8 mouse cellular contexts compared by ENCODE assay signal in genomic region chrX:75672976-75673375, GRCm38 (mm10).
DNase-seq lines count a peak whose midpoint lies in the region; ATAC-seq and TF ChIP-seq lines count a peak whose summit lies in the region.

No protein-coding gene starts in this region.

- no peak overlapping the region; the same call in 1 of the 2 replicates for H3K9ac ChIP-seq in lung, postnatal 0 days (replicated peaks; ENCODE audit: low read depth)
- peak overlapping the region; percentile 37; the same call in 1 of the 2 replicates for H3K9ac ChIP-seq in heart, embryonic 16.5 days (ENCODE audit: low read length)
- peak overlapping the region; percentile 25; the same call in 1 of the 2 replicates for H3K9ac ChIP-seq in neural tube, embryonic 14.5 days (replicated peaks; ENCODE audit: low read depth, low read length)

- intact Hi-C loops in left cerebral cortex, postnatal 4 days (cut with DNase I): no loop called here

- H3K4me2 ChIP-seq in lung, postnatal 0 days (replicated peaks; ENCODE audit: low read depth, low read length): peak overlapping the region; percentile 46
- peak overlapping the region; percentile 51; the same call in 1 of the 2 replicates for H3K4me2 ChIP-seq in heart, embryonic 16.5 days (ENCODE audit: low read depth, low read length)
- H3K4me2 ChIP-seq in neural tube, embryonic 14.5 days (ENCODE audit: low read depth, low read length): peak overlapping the region; percentile 20; the same call in 1 of the 2 replicates

- H3K36me3 ChIP-seq in lung, postnatal 0 days (ENCODE audit: insufficient read depth, low read length): no peaks in the 10 kb centered on the region
- H3K36me3 ChIP-seq in heart, embryonic 16.5 days (ENCODE audit: control insufficient read depth, insufficient read depth): no peaks in the 10 kb centered on the region
- H3K36me3 ChIP-seq in neural tube, embryonic 14.5 days (ENCODE audit: control insufficient read depth, insufficient read depth, low read length): no peaks in the 10 kb centered on the region

- H3K4me3 ChIP-seq in lung, postnatal 0 days (ENCODE audit: low read depth, low read length): no peak overlapping the region
- peak overlapping the region; percentile 35; the same call in 1 of the 2 replicates for H3K4me3 ChIP-seq in heart, embryonic 16.5 days (ENCODE audit: low read length)
- peak overlapping the region; percentile 12; the same call in 1 of the 2 replicates for H3K4me3 ChIP-seq in neural tube, embryonic 14.5 days (ENCODE audit: low read depth, low read length)

- no peak overlapping the region for H3K27ac ChIP-seq in lung, postnatal 0 days (ENCODE audit: low read length)
- no peak overlapping the region for H3K27ac ChIP-seq in heart, embryonic 16.5 days (ENCODE audit: low read length)
- no peak overlapping the region for H3K27ac ChIP-seq in neural tube, embryonic 14.5 days (ENCODE audit: low read depth, low read length)

- no peak for ATAC-seq in CD4-positive, CD25-positive, alpha-beta regulatory T cell, adult 4 months
- no peak for ATAC-seq in lung, postnatal 0 days
- ATAC-seq in heart, embryonic 16.5 days (replicated peaks; ENCODE audit: extremely low read depth, insufficient read depth, low FRiP score): no peak
- peak; percentile 1 for ATAC-seq in neural tube, embryonic 14.5 days (ENCODE audit: low read depth)

- TF ChIP-seq CTCF in lung, postnatal 0 days (IDR thresholded peaks at IDR 0.05): no peak

- peak; percentile 7 for DNase-seq in CD4-positive, CD25-positive, alpha-beta regulatory T cell, adult 2 months (ENCODE audit: low read depth, low spot score)
- no peak for DNase-seq in lung, postnatal 0 days (ENCODE audit: low spot score)
- DNase-seq in lung, adult 18-20 months: no peak
- DNase-seq in left cerebral cortex, postnatal 4 days: peak; percentile 13
- no peak for DNase-seq in urinary bladder, postnatal 25 days (ENCODE audit: low spot score)

- 73% methylated on average over 7 of the region's 13 CpGs for WGBS in lung, postnatal 0 days
- 65% methylated on average over 13 of the region's 13 CpGs for WGBS in heart, embryonic 16.5 days
- 73% methylated on average over 12 of the region's 13 CpGs for WGBS in neural tube, embryonic 14.5 days

- H3K4me1 ChIP-seq in lung, postnatal 0 days (ENCODE audit: insufficient read depth, low read depth, low read length): no peaks in the 10 kb centered on the region
- no peaks in the 10 kb centered on the region for H3K4me1 ChIP-seq in heart, embryonic 16.5 days (ENCODE audit: control insufficient read depth, insufficient read depth, low read length)
- no peaks in the 10 kb centered on the region for H3K4me1 ChIP-seq in neural tube, embryonic 14.5 days (ENCODE audit: control insufficient read depth, insufficient read depth, low read length)

- no peaks in the 10 kb centered on the region for H3K9me3 ChIP-seq in lung, postnatal 0 days (ENCODE audit: low read length)
- no peaks in the 10 kb centered on the region; the same call in 1 of the 2 replicates for H3K9me3 ChIP-seq in heart, embryonic 16.5 days (replicated peaks; ENCODE audit: control insufficient read depth, low read length)
- no peaks in the 10 kb centered on the region for H3K9me3 ChIP-seq in neural tube, embryonic 14.5 days (ENCODE audit: control insufficient read depth, low read length)

- no peak for TF ChIP-seq EP300 in lung, postnatal 0 days (IDR thresholded peaks at IDR 0.05)

- no peaks in the 10 kb centered on the region for H3K27me3 ChIP-seq in lung, postnatal 0 days (replicated peaks; ENCODE audit: insufficient read depth, low read length)
- H3K27me3 ChIP-seq in heart, embryonic 16.5 days (ENCODE audit: control insufficient read depth, insufficient read depth, low read length): no peaks in the 10 kb centered on the region
- no peaks in the 10 kb centered on the region for H3K27me3 ChIP-seq in neural tube, embryonic 14.5 days (ENCODE audit: control insufficient read depth, insufficient read depth, low read length)

Comparison
In these comparisons a context has a peak if more than half of its experiments do, and no peak if none do; other contexts are left out.
1. DNase-seq: peak in CD4-positive, CD25-positive, alpha-beta regulatory T cell, adult 2 months (single experiment) and left cerebral cortex, postnatal 4 days (single experiment); none in lung, postnatal 0 days (single experiment), lung, adult 18-20 months (0 of 2) and urinary bladder, postnatal 25 days (single experiment).
2. Peak in every context shown above with its lines, with median percentiles within 50 percentile points of each other: H3K4me2 ChIP-seq.